Mouse (Mus musculus) thymus, adult 2 months (tissue): ENCODE measurements around the gene Hsp90aa1. TPM values are rescaled to one million over a fixed set of nuclear protein-coding genes. Genes with fewer than 3 reads are reported as not detected.

Experiments used
- DNase-seq: peaks from one replicate; pipeline ENCODE4 v3.0.0; 2021
- H3K27ac ChIP-seq: fragments of 200-500 bp; 2 replicates; pipeline ENCODE4 v1.5.1; 2012; ENCODE audit warnings: low read length, control low read depth; ENCODE audit not compliant: control insufficient read depth, insufficient read depth
- H3K27me3 ChIP-seq: fragments of 200-500 bp; 2 replicates; pipeline ENCODE4 v1.6.1; 2012; ENCODE audit warnings: mild to moderate bottlenecking, low read length, moderate library complexity, mixed read lengths; ENCODE audit not compliant: control insufficient read depth, insufficient read depth
- H3K36me3 ChIP-seq: fragments of 200-500 bp; 2 replicates; pipeline ENCODE4 v1.6.1; 2012; ENCODE audit warnings: mild to moderate bottlenecking, low read length, moderate library complexity; ENCODE audit not compliant: control insufficient read depth, insufficient read depth
- H3K4me1 ChIP-seq: fragments of 200-500 bp; replicated peaks from 2 replicates; pipeline ENCODE4 v1.6.1; 2012; ENCODE audit warnings: low read length; ENCODE audit not compliant: control insufficient read depth, insufficient read depth
- H3K4me3 ChIP-seq: fragments of 200-500 bp; 2 replicates; pipeline ENCODE4 v1.5.1; 2012; ENCODE audit warnings: mild to moderate bottlenecking, low read length, control low read depth, moderate library complexity; ENCODE audit not compliant: control insufficient read depth, insufficient read depth
- CTCF ChIP-seq: fragments of 200-500 bp; IDR thresholded peaks from 2 replicates; pipeline ENCODE4 v1.5.1; 2012; ENCODE audit warnings: mild to moderate bottlenecking, control low read depth, low read length, moderate library complexity, borderline replicate concordance; ENCODE audit not compliant: control insufficient read depth, poor library complexity, insufficient read depth; ENCODE audit errors: extremely low read depth
- POLR2A ChIP-seq: fragments of 200-500 bp; IDR thresholded peaks from 2 replicates; pipeline ENCODE4 v1.6.1; 2012; ENCODE audit warnings: mild to moderate bottlenecking, low read length, control low read depth, moderate library complexity; ENCODE audit not compliant: control insufficient read depth, poor library complexity, insufficient read depth; ENCODE audit errors: extremely low read depth
- WGBS: fragments of 180-500 bp; shearing (Covaris S2); methylation state at CpG from one replicate; pipeline ENCODE4 v1.1.7; 2018; 5-methylcytosine and 5-hydroxymethylcytosine counted together
- polyA plus RNA-seq: library from polyadenylated mRNA; depleted of rRNA; stranded (reverse); fragments of >200 nt; gene quantifications from 2 replicates; pipeline ENCODE4 v1.2.3, GENCODE M21; 2012

Gene Hsp90aa1
- polyA plus RNA-seq, 1 experiment: 181 TPM

- Histone ChIP-seq H3K4me1 (no peaks in the 10 kb centered on the region), H3K36me3 (peaks cover under 1% of the 10 kb centered on the region; the same call in 1 of the 2 replicates), H3K27me3 (no peaks in the 10 kb centered on the region), H3K27ac (no peak within 1 kb of the TSS), H3K4me3 (no peak within 1 kb of the TSS)
- 64% methylated on average over 9 of the region's 9 CpGs for WGBS
- DNase-seq: no peak
- TF ChIP-seq CTCF: no peak
- no peak for TF ChIP-seq POLR2A
These were observed 19.8 kb downstream of the Hsp90aa1 start, which contains the start of gene 1700001K19Rik for GRCm38 (mm10) chr12:110682561-110683299. Gene 1700001K19Rik (minus strand): TSS chr12:110682619.

GRCm38 (mm10) chr12:110681878-110682277, 20.6 kb downstream of the Hsp90aa1 start:
- TF ChIP-seq POLR2A: no peak
- TF ChIP-seq CTCF: no peak

GRCm38 (mm10) chr12:110681191-110681590, 21.3 kb downstream of the Hsp90aa1 start:
- DNase-seq: no peak
- TF ChIP-seq CTCF (no peak), POLR2A (no peak)

More at GRCm38 (mm10) chr12:110681878-110682277, 20.6 kb downstream of the Hsp90aa1 start:
- Histone ChIP-seq H3K4me1 (no peaks in the 10 kb centered on the region), H3K4me3 (no peak overlapping the region), H3K27me3 (no peaks in the 10 kb centered on the region), H3K27ac (no peak overlapping the region), H3K36me3 (no peaks in the 10 kb centered on the region)
- no peak for DNase-seq
- WGBS: 44% methylated on average over 3 of the region's 3 CpGs

GRCm38 (mm10) chr12:110674243-110674642, 28.3 kb downstream of the Hsp90aa1 start:
- Histone ChIP-seq H3K4me3 (no peak overlapping the region), H3K27me3 (no peaks in the 10 kb centered on the region), H3K4me1 (no peaks in the 10 kb centered on the region), H3K36me3 (no peaks in the 10 kb centered on the region), H3K27ac (no peak overlapping the region)
- 66% methylated on average over 5 of the region's 5 CpGs for WGBS
- DNase-seq: peak; percentile 35
- no peak for TF ChIP-seq POLR2A
- TF ChIP-seq CTCF: no peak

More at GRCm38 (mm10) chr12:110681191-110681590, 21.3 kb downstream of the Hsp90aa1 start:
- no peak overlapping the region for H3K27ac ChIP-seq
- no peaks in the 10 kb centered on the region for H3K4me1 ChIP-seq
- no peak overlapping the region for H3K4me3 ChIP-seq
- H3K36me3 ChIP-seq: no peaks in the 10 kb centered on the region
- 80% methylated on average over 7 of the region's 7 CpGs for WGBS
- no peaks in the 10 kb centered on the region for H3K27me3 ChIP-seq

- DNase-seq: no peak
- 91% methylated on average over 13 of the region's 13 CpGs for WGBS
- H3K4me3 ChIP-seq: no peak overlapping the region
- no peak overlapping the region for H3K27ac ChIP-seq
- no peaks in the 10 kb centered on the region for H3K27me3 ChIP-seq
- TF ChIP-seq CTCF (no peak), POLR2A (no peak)
- H3K36me3 ChIP-seq: peaks cover 37% of the 10 kb centered on the region
- no peaks in the 10 kb centered on the region for H3K4me1 ChIP-seq
These were observed 35.0 kb downstream of the Hsp90aa1 start for GRCm38 (mm10) chr12:110667466-110668077.

- H3K4me1 ChIP-seq: no peaks in the 10 kb centered on the region
- DNase-seq: no peak
- H3K36me3 ChIP-seq: peaks cover 86% of the 10 kb centered on the region
- H3K4me3 ChIP-seq: no peak overlapping the region
- no peak overlapping the region for H3K27ac ChIP-seq
- H3K27me3 ChIP-seq: no peaks in the 10 kb centered on the region
- TF ChIP-seq CTCF (no peak), POLR2A (no peak)
- 96% methylated on average over 14 of the region's 14 CpGs for WGBS
These were observed 40.8 kb downstream of the Hsp90aa1 start for GRCm38 (mm10) chr12:110661746-110662145.
